Mouse (Mus musculus): ENCODE results near the gene Gm21731. TPM values are rescaled to one million over a fixed set of nuclear protein-coding genes. Genes with fewer than 3 reads are reported as not detected.
"Not testable (repeated sequence)": the region's sequence is repeated elsewhere in the genome, so short reads cannot be mapped to it uniquely, and the experiment has no call there.

Gene Gm21731
- polyA plus RNA-seq, 1 experiment from 2014 or later: not detected

- not testable (repeated sequence) for H3K4me2 ChIP-seq; H3K36me3 ChIP-seq; H3K9me3 ChIP-seq; H3K4me3 ChIP-seq (replicated peaks); H3K27ac ChIP-seq; H3K9ac ChIP-seq; H3K27me3 ChIP-seq (replicated peaks); ATAC-seq (ENCODE audit: insufficient read depth, low FRiP score, low read depth); H3K4me1 ChIP-seq
- WGBS: 27% methylated on average over 2 of the region's 2 CpGs
Measured at GRCm38 (mm10) chr13:120277837-120278236, 38.9 kb downstream of the Gm21731 start.

- Histone ChIP-seq H3K4me3 (replicated peaks) (no peak overlapping the region), H3K9ac (no peak overlapping the region), H3K9me3 (no peaks in the 10 kb centered on the region), H3K36me3 (no peaks in the 10 kb centered on the region), H3K4me2 (no peak overlapping the region), H3K27ac (no peak overlapping the region), H3K27me3 (replicated peaks) (no peaks in the 10 kb centered on the region), H3K4me1 (no peaks in the 10 kb centered on the region)
- ATAC-seq (ENCODE audit: insufficient read depth, low FRiP score, low read depth): no peak
- WGBS: 81% methylated on average over 9 of the region's 9 CpGs
Measured at GRCm38 (mm10) chr13:120278784-120279183, 39.9 kb downstream of the Gm21731 start.

Other genes with a start within 250 kb of the Gm21731 start
- not detected in 2 replicates for gene Gm36079, start 212.1 kb upstream of the Gm21731 start, polyA plus RNA-seq (2015; fragmentation: Nextera tagmentation; extraction: Ambion mirVana)
- gene Gm21188, start 186.9 kb upstream of the Gm21731 start, polyA plus RNA-seq (2015; fragmentation: Nextera tagmentation; extraction: Ambion mirVana): 0.18 TPM in 1 of 2 replicates, not detected in the other
- gene Gm20767, start 98.9 kb upstream of the Gm21731 start, polyA plus RNA-seq (2015; fragmentation: Nextera tagmentation; extraction: Ambion mirVana): not detected in 2 replicates
- not detected in 2 replicates for gene Gm21818, start 66.7 kb upstream of the Gm21731 start, polyA plus RNA-seq (2015; fragmentation: Nextera tagmentation; extraction: Ambion mirVana)
- gene Gm21762, start 23.2 kb upstream of the Gm21731 start, polyA plus RNA-seq (2015; fragmentation: Nextera tagmentation; extraction: Ambion mirVana): not detected in 2 replicates
- gene AF067061, start 24.0 kb downstream of the Gm21731 start, polyA plus RNA-seq (2015; fragmentation: Nextera tagmentation; extraction: Ambion mirVana): not detected in 2 replicates
- gene BC147527, start 61.3 kb downstream of the Gm21731 start, polyA plus RNA-seq (2015; fragmentation: Nextera tagmentation; extraction: Ambion mirVana): 0.55 and 0.90 TPM in 2 replicates
- gene Tcstv3, start 77.8 kb downstream of the Gm21731 start, polyA plus RNA-seq (2015; fragmentation: Nextera tagmentation; extraction: Ambion mirVana): not detected in 2 replicates

Measured in stomach, embryonic 15.5 days (tissue).